Mouse (Mus musculus) CD4-positive helper T cell, adult 2 months (primary cell): ENCODE results near the gene Gm20929.
"Not testable (repeated sequence)": the region's sequence is repeated elsewhere in the genome, so short reads cannot be mapped to it uniquely, and the experiment has no call there.

Source experiments
- DNase-seq: peaks from one replicate; pipeline ENCODE4 v3.0.0-alpha.2; 2012; ENCODE audit warnings: low read depth, missing footprints, low spot score

Gm20929 gene

DNA sequence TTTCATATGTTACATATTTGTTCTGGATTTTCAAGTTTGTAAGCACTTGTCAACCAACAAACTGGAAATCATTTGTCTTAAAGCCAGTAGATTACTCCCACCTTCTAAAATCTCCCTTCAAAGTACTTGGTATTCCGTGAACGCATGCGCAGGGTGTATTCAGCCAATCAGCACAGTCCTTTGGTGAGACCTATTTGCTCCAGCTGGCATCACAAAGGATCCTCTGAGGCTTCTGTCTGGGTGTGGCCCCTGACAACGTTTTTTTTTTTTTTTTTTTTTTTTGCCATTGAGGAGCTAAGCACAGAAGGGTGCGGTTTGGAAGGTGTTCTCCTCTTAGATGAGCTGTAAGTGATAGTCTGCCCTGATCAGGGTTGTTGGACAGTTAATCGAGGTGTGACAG is at the start of gene Gm20929:
Gene Gm20929 (plus strand): TSS at position 301 of the 400 bp plus-strand sequence.
- DNase-seq: not testable (repeated sequence)
